Mouse (Mus musculus): ENCODE data around the gene Smarca5.

DNA sequence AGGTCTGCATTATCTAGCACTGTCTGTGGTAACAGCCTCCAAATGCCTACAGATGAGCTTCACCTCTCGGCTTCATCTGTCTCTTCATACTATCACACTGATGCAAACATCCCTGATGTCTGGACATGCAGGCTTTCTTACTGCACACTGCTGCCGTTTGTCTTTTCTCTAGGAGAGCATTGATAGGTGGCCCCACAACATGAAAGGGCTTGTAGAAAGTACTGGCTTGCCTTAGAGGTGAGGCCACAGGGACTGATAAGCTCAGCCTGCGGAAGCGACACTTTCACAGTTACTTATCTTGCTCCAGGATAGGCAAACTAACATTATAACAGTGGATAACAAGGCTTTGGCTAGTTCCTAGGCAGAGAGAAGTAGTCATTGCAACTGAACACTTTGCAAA, 78.2 kb downstream of the Smarca5 start:
- TF ChIP-seq CTCF (IDR thresholded peaks at IDR 0.05; ENCODE audit: low read depth) (no peak), EP300 (optimal IDR thresholded peaks at IDR 0.05) (no peak)

Data from stomach, postnatal 0 days (tissue).